Mouse (Mus musculus) MEL (cell line): ENCODE data around the gene Vps26b.

Experiments
- CHD2 ChIP-seq: IDR thresholded peaks from 2 replicates; pipeline ENCODE4 v1.6.1; 2011; ENCODE audit warnings: low read length, improper control_type of control experiment
- CTCF ChIP-seq, 3 experiments: IDR thresholded peaks in 2 of 3; conservative IDR thresholded peaks in 1 of 3; 2 replicates each; pipeline ENCODE4 v1.5.1; 2011 to 2012; ENCODE audit warnings: low read length in 3 of 3, low read depth in 2 of 3, mild to moderate bottlenecking in 2 of 3, improper control_type of control experiment in 1 of 3, inconsistent platforms in 1 of 3, mixed read lengths in 1 of 3, moderate library complexity in 1 of 3; ENCODE audit not compliant: control insufficient read depth in 1 of 3, insufficient read depth in 1 of 3, poor library complexity in 1 of 3, severe bottlenecking in 1 of 3
- ETS1 ChIP-seq: IDR thresholded peaks from 2 replicates; pipeline ENCODE4 v1.6.1; 2012; ENCODE audit warnings: low read depth, mild to moderate bottlenecking, inconsistent platforms, low read length, improper control_type of control experiment, moderate library complexity
- GATA1 ChIP-seq: IDR thresholded peaks from 2 replicates; pipeline ENCODE4 v1.6.1; 2011; ENCODE audit warnings: low read depth, low read length, improper control_type of control experiment
- KAT2A ChIP-seq: conservative IDR thresholded peaks from 2 replicates; pipeline ENCODE4 v1.6.1; 2012; ENCODE audit warnings: low read depth, low read length, improper control_type of control experiment, inconsistent platforms
- MAFK ChIP-seq: IDR thresholded peaks from 2 replicates; pipeline ENCODE4 v1.6.1; 2011; ENCODE audit warnings: low read depth, mild to moderate bottlenecking, low read length, improper control_type of control experiment, borderline replicate concordance
- MXI1 ChIP-seq: IDR thresholded peaks from 2 replicates; pipeline ENCODE4 v1.6.1; 2011; ENCODE audit warnings: mild to moderate bottlenecking, low read depth, low read length, improper control_type of control experiment
- RCOR1 ChIP-seq: IDR thresholded peaks from 2 replicates; pipeline ENCODE4 v1.6.1; 2012; ENCODE audit warnings: low read depth, mild to moderate bottlenecking, inconsistent platforms, low read length, improper control_type of control experiment
- TCF12 ChIP-seq: IDR thresholded peaks from 2 replicates; pipeline ENCODE4 v1.6.1; 2014; ENCODE audit warnings: low read depth, mild to moderate bottlenecking, inconsistent platforms, low read length, improper control_type of control experiment, moderate library complexity
- ZC3H11A ChIP-seq: IDR thresholded peaks from 2 replicates; pipeline ENCODE4 v1.6.1; 2012; ENCODE audit warnings: low read depth, mild to moderate bottlenecking, inconsistent platforms, low read length, improper control_type of control experiment
- ZKSCAN1 ChIP-seq: IDR thresholded peaks from 2 replicates; pipeline ENCODE4 v1.6.1; 2012; ENCODE audit warnings: low read depth, mild to moderate bottlenecking, inconsistent platforms, low read length, improper control_type of control experiment, moderate library complexity

DNA sequence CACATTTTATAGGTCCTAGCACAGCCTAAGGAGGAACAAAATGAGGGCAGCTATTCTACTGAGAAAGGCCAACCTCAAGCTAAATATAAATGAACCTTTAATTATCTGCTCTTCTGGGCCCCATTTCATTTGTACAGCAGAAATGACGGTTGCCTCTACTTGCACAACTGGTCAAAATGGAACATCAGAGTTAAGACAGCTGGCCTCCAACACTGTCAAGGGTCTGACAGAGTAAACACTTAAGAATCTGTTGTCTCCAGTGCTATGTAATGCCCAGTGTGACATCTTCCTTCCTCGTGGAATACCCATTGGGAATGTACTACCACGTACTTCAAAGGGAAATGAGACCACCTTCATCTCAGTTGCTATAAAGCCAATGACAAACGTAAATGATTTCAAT is 18.3 kb downstream of the Vps26b start:
- TF ChIP-seq ZC3H11A (no peak), CTCF (IDR thresholded peaks at IDR 0.05 in 2 of 3, conservative IDR thresholded peaks at IDR 0.05 in 1 of 3; ENCODE audit: control insufficient read depth in 1 of 3, insufficient read depth in 1 of 3, low read depth in 2 of 3, low read length in 3 of 3, poor library complexity in 1 of 3, severe bottlenecking in 1 of 3) (no peak), TCF12 (no peak), ZKSCAN1 (no peak), ETS1 (no peak), MXI1 (no peak), CHD2 (no peak), GATA1 (no peak), MAFK (no peak), RCOR1 (no peak), KAT2A (no peak)
